Mouse (Mus musculus): ENCODE measurements around the gene Lrrc8d.

DNA sequence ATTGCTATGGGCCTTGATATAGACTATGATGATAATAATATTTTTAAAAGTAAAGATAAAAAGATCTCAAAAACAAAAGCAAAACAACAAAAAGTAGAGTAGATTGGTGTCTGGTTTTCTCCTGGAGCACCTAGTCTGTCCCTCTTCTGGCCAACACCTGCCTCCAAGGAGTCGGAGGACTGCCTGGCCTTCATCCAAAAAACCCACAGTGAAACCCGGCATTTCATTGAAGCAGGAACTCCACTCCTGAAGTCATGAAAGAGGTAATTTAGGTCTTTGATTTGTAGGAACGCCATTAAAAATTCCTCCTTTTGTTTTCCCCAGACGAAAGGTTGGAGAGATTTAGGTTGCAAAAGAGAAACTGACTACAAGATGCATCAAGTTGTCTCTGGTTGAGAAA is 167.7 kb downstream of the Lrrc8d start:
- TF ChIP-seq CTCF (IDR thresholded peaks at IDR 0.05) (no peak), EP300 (IDR thresholded peaks at IDR 0.05) (no peak)
